ENCODE assay signal across 8 mouse cellular contexts in genomic region chr10:117571891-117572573, GRCm38 (mm10). TPM values are rescaled to one million over a fixed set of nuclear protein-coding genes. Genes with fewer than 3 reads are reported as not detected.
DNase-seq lines count a peak whose midpoint lies in the region; ATAC-seq and TF ChIP-seq lines count a peak whose summit lies in the region.

No protein-coding gene starts in this region.

- no peak overlapping the region for H3K27ac ChIP-seq in left cerebral cortex, adult 2 months
- no peak overlapping the region for H3K27ac ChIP-seq in embryonic facial prominence, embryonic 15.5 days (replicated peaks)
- H3K27ac ChIP-seq in hindbrain, embryonic 14.5 days: no peak overlapping the region
- no peak overlapping the region for H3K27ac ChIP-seq in liver, postnatal 0 days (ENCODE audit: low read depth)

- H3K9me3 ChIP-seq in embryonic facial prominence, embryonic 15.5 days (replicated peaks): no peaks in the 10 kb centered on the region
- H3K9me3 ChIP-seq in hindbrain, embryonic 14.5 days (ENCODE audit: control insufficient read depth, low read length): no peaks in the 10 kb centered on the region
- H3K9me3 ChIP-seq in liver, postnatal 0 days (ENCODE audit: low read length): no peaks in the 10 kb centered on the region

- no peak for TF ChIP-seq CTCF in left cerebral cortex, adult 2 months (IDR thresholded peaks at IDR 0.05)
- TF ChIP-seq CTCF in liver, postnatal 0 days (IDR thresholded peaks at IDR 0.05; ENCODE audit: low read depth): no peak

- H3K27me3 ChIP-seq in embryonic facial prominence, embryonic 15.5 days: peaks cover 13% of the 10 kb centered on the region
- H3K27me3 ChIP-seq in hindbrain, embryonic 14.5 days (ENCODE audit: control insufficient read depth, insufficient read depth, low read length): peaks cover 13% of the 10 kb centered on the region
- peaks cover 4% of the 10 kb centered on the region; the same call in 1 of the 2 replicates for H3K27me3 ChIP-seq in liver, postnatal 0 days (ENCODE audit: insufficient read depth, low read length)

- H3K36me3 ChIP-seq in embryonic facial prominence, embryonic 15.5 days: no peaks in the 10 kb centered on the region
- H3K36me3 ChIP-seq in hindbrain, embryonic 14.5 days (replicated peaks; ENCODE audit: control insufficient read depth, insufficient read depth): no peaks in the 10 kb centered on the region
- no peaks in the 10 kb centered on the region for H3K36me3 ChIP-seq in liver, postnatal 0 days (replicated peaks; ENCODE audit: insufficient read depth, low read length)

- peaks cover 16% of the 10 kb centered on the region for H3K4me1 ChIP-seq in embryonic facial prominence, embryonic 15.5 days
- peaks cover 13% of the 10 kb centered on the region for H3K4me1 ChIP-seq in hindbrain, embryonic 14.5 days (replicated peaks; ENCODE audit: control insufficient read depth, insufficient read depth, low read length)
- H3K4me1 ChIP-seq in liver, postnatal 0 days (ENCODE audit: insufficient read depth): no peaks in the 10 kb centered on the region

- peak; percentile 26 to 35 for DNase-seq in left cerebral cortex, adult 2 months (ENCODE audit: extremely low spot score in 1 of 2, low spot score in 2 of 2)
- DNase-seq in left cerebral cortex, postnatal 4 days: no peak
- no peak for DNase-seq in hindbrain, embryonic 14.5 days (ENCODE audit: low spot score)
- DNase-seq in liver, postnatal 0 days: no peak
- no peak for DNase-seq in thymus, postnatal 36 days

- intact Hi-C loops in left cerebral cortex, adult 2 months (cut with DNase I): no loop called here
- intact Hi-C loops in left cerebral cortex, postnatal 4 days (cut with DNase I): no loop called here

- no peak overlapping the region for H3K9ac ChIP-seq in embryonic facial prominence, embryonic 15.5 days
- no peak overlapping the region for H3K9ac ChIP-seq in hindbrain, embryonic 14.5 days
- no peak overlapping the region for H3K9ac ChIP-seq in liver, postnatal 0 days (replicated peaks)

- peak overlapping the region; percentile 40 for H3K4me3 ChIP-seq in left cerebral cortex, adult 2 months
- H3K4me3 ChIP-seq in embryonic facial prominence, embryonic 15.5 days (replicated peaks): peak overlapping the region; percentile 35
- peak overlapping the region; percentile 27 for H3K4me3 ChIP-seq in hindbrain, embryonic 14.5 days (replicated peaks; ENCODE audit: low read length)
- peak overlapping the region; percentile 41 for H3K4me3 ChIP-seq in liver, postnatal 0 days (ENCODE audit: low read depth, low read length)

- no peak for ATAC-seq in embryonic facial prominence, embryonic 15.5 days (ENCODE audit: insufficient number of reproducible peaks, low FRiP score, low TSS enrichment, low read depth)
- no peak for ATAC-seq in hindbrain, embryonic 14.5 days (ENCODE audit: low FRiP score)
- no peak for ATAC-seq in liver, postnatal 0 days
- ATAC-seq in activated CD4-positive, CD25-positive, alpha-beta regulatory T cell, adult 4 months: no peak
- ATAC-seq in inflammation-experienced regulatory T-cells, adult 6 months: no peak

- 9% methylated on average over 9 of the region's 9 CpGs for WGBS in embryonic facial prominence, embryonic 15.5 days
- WGBS in hindbrain, embryonic 14.5 days: 13% methylated on average over 9 of the region's 9 CpGs
- 20% methylated on average over 9 of the region's 9 CpGs for WGBS in liver, postnatal 0 days (ENCODE audit: insufficient replicate concordance)

- no peak for TF ChIP-seq EP300 in liver, postnatal 0 days (IDR thresholded peaks at IDR 0.05; ENCODE audit: low read depth)

- H3K4me2 ChIP-seq in embryonic facial prominence, embryonic 15.5 days (replicated peaks): peak overlapping the region; percentile 61
- H3K4me2 ChIP-seq in hindbrain, embryonic 14.5 days (replicated peaks): peak overlapping the region; percentile 73
- peak overlapping the region; percentile 67 for H3K4me2 ChIP-seq in liver, postnatal 0 days (ENCODE audit: low read depth, low read length)

RNA-seq across cellular contexts. Expression of gene Cpm, which starts 57.3 kb away (rescaled TPM):
- 1 to 10 TPM; 5.2 to 5.3 TPM for total RNA-seq in left cerebral cortex, adult 2 months (2021)
- 1 to 10 TPM; 1.7 to 2.5 TPM for total RNA-seq in left cerebral cortex, postnatal 4 days (2021)
- 60.5 and 68.7 TPM in 2 replicates for polyA plus RNA-seq in embryonic facial prominence, embryonic 15.5 days (2015; fragmentation: Nextera tagmentation; extraction: Ambion mirVana)
- polyA plus RNA-seq in hindbrain, embryonic 14.5 days (2014; fragmentation: Nextera tagmentation; extraction: Ambion mirVana): 2.8 and 3.0 TPM in 2 replicates
- 7.0 and 7.7 TPM in 2 replicates for polyA plus RNA-seq in liver, postnatal 0 days (2015; fragmentation: Nextera tagmentation; extraction: Ambion mirVana)
- 10 to 100 TPM; 19.3 to 23.3 TPM for polyA plus RNA-seq in activated CD4-positive, CD25-positive, alpha-beta regulatory T cell, adult 4 months (2017; shearing (Covaris generic))
- 10 to 100 TPM; 14.5 to 29.9 (median 27.1) TPM for polyA plus RNA-seq in inflammation-experienced regulatory T-cells, adult 6 months (2017; shearing (Covaris generic))

Comparison
In these comparisons a context has a peak if more than half of its experiments do, and no peak if none do; other contexts are left out.
1. DNase-seq: peak in left cerebral cortex, adult 2 months (2 of 2); none in left cerebral cortex, postnatal 4 days (single experiment), hindbrain, embryonic 14.5 days (single experiment), liver, postnatal 0 days (single experiment) and thymus, postnatal 36 days (0 of 2).
2. Peak in every context shown above with its lines, with median percentiles within 50 percentile points of each other: H3K4me3 ChIP-seq and H3K4me2 ChIP-seq.